Mouse (Mus musculus) stomach, embryonic 16.5 days (tissue): ENCODE measurements around the gene Cav3. TPM values are rescaled to one million over a fixed set of nuclear protein-coding genes. Genes with fewer than 3 reads are reported as not detected.

ENCODE experiments used
- ATAC-seq: fragments of 200-750 bp; cut with Nextera tagmentation; 2 replicates; pipeline ENCODE4 v1.8.0; 2017; ENCODE audit warnings: moderate number of reproducible peaks, moderate TSS enrichment; ENCODE audit not compliant: insufficient read depth, low FRiP score
- H3K27ac ChIP-seq: fragments of 300-500 bp; sonication (generic); 2 replicates; pipeline ENCODE4 v1.5.1; 2014; ENCODE audit warnings: low read length
- H3K27me3 ChIP-seq: fragments of 300-500 bp; sonication (generic); 2 replicates; pipeline ENCODE4 v1.6.1; 2014; ENCODE audit warnings: low read length, control low read depth, mixed read lengths; ENCODE audit not compliant: control insufficient read depth, insufficient read depth
- H3K36me3 ChIP-seq: fragments of 300-500 bp; sonication (generic); 2 replicates; pipeline ENCODE4 v1.6.1; 2014; ENCODE audit warnings: low read length; ENCODE audit not compliant: control insufficient read depth, insufficient read depth
- H3K4me1 ChIP-seq: fragments of 300-500 bp; sonication (generic); 2 replicates; pipeline ENCODE4 v1.6.1; 2014; ENCODE audit warnings: low read length, control low read depth, mixed read lengths; ENCODE audit not compliant: control insufficient read depth, insufficient read depth
- H3K4me2 ChIP-seq: fragments of 300-500 bp; sonication (generic); 2 replicates; pipeline ENCODE4 v1.6.1; 2014; ENCODE audit warnings: low read depth, low read length, mixed read lengths
- H3K4me3 ChIP-seq: fragments of 300-500 bp; sonication (generic); replicated peaks from 2 replicates; pipeline ENCODE4 v1.5.1; 2014; ENCODE audit warnings: mild to moderate bottlenecking, low read length
- H3K9ac ChIP-seq: fragments of 300-500 bp; sonication (generic); 2 replicates; pipeline ENCODE4 v1.6.1; 2014; ENCODE audit warnings: low read length
- H3K9me3 ChIP-seq: fragments of 300-500 bp; sonication (generic); replicated peaks from 2 replicates; pipeline ENCODE4 v1.6.1; 2016; ENCODE audit warnings: low read length, control low read depth; ENCODE audit not compliant: control insufficient read depth
- WGBS: fragments of 180-500 bp; shearing (Covaris S2); extraction: QIAGEN DNeasy Blood & Tissue Kit; methylation state at CpG from one replicate; pipeline ENCODE4 v1.1.7; 2014; 5-methylcytosine and 5-hydroxymethylcytosine counted together
- polyA plus RNA-seq: library from polyadenylated mRNA; unstranded; fragments of >200 nt; fragmentation: Nextera tagmentation; extraction: Ambion mirVana; gene quantifications from 2 replicates; pipeline ENCODE4 v1.2.1, GENCODE M21; 2015

Gene Cav3
- polyA plus RNA-seq, 1 experiment from 2014 or later, result 14.6 TPM

DNA sequence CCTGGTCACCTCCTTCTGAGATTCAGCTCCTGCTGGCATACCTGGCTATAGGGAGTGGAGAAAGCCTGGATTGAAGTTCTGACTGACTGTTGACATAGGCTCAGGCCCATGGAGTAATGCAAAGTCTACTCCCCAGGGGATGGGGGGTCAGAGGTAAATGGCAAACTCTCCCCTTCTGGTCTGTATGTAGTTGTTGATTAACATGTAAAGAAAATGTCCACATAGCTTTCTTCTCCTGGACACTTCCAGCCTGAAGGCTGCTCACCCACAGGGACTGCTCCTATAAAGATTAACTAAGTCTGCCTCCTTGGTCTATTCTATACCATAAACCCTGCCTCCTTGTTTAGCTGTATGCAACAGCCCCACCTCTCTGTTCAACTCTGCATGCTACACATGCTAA lies 6.7 kb downstream of the Cav3 start:
- Histone ChIP-seq H3K27me3 (no peaks in the 10 kb centered on the region), H3K36me3 (no peaks in the 10 kb centered on the region), H3K9ac (no peak overlapping the region), H3K4me2 (no peak overlapping the region), H3K27ac (no peak overlapping the region), H3K4me1 (no peaks in the 10 kb centered on the region), H3K4me3 (no peak overlapping the region), H3K9me3 (no peaks in the 10 kb centered on the region)
- no peak for ATAC-seq

GRCm38 (mm10) chr6:112471644-112472043 lies 12.3 kb downstream of the Cav3 start:
- Histone ChIP-seq H3K36me3 (no peaks in the 10 kb centered on the region), H3K27ac (no peak overlapping the region), H3K4me3 (no peak overlapping the region), H3K4me1 (no peaks in the 10 kb centered on the region), H3K4me2 (no peak overlapping the region), H3K27me3 (no peaks in the 10 kb centered on the region), H3K9ac (no peak overlapping the region), H3K9me3 (no peaks in the 10 kb centered on the region)
- ATAC-seq, result no peak
- 77% methylated on average over 4 of the region's 4 CpGs for WGBS

DNA sequence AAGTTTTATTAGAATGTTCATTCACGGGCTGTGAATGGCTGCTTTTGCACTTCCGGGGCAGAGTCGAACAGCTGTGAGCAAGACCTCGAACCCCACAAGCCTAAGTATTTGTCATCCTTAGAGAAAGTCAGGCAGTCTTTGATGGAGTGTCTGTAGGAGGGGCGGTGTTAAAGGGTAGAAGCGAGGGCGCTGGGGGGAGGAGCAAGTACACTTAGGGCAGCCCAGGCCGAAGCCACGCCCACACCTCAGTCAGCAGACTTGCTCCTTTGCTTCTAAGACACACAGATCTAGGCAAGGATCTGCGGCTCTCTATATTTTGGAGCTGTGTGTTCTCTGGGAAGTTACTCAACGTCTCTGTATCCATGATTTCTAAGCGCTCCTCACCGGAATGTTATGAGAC lies 20.6 kb downstream of the Cav3 start:
- H3K9me3 ChIP-seq, result no peaks in the 10 kb centered on the region
- H3K27ac ChIP-seq, result no peak overlapping the region
- no peak overlapping the region for H3K4me2 ChIP-seq
- no peaks in the 10 kb centered on the region for H3K36me3 ChIP-seq
- no peak overlapping the region for H3K9ac ChIP-seq
- H3K27me3 ChIP-seq, result no peaks in the 10 kb centered on the region; the same call in 1 of the 2 replicates
- ATAC-seq, result no peak
- no peak overlapping the region for H3K4me3 ChIP-seq
- H3K4me1 ChIP-seq, result no peaks in the 10 kb centered on the region
- 38% methylated on average over 13 of the region's 13 CpGs for WGBS

GRCm38 (mm10) chr6:112484316-112484715 lies 25.0 kb downstream of the Cav3 start:
- ATAC-seq, result no peak; the same call in 1 of the 2 replicates
- H3K27me3 ChIP-seq, result peaks cover 24% of the 10 kb centered on the region
- no peak overlapping the region for H3K27ac ChIP-seq
- WGBS, result 4% methylated on average over 4 of the region's 4 CpGs
- H3K4me1 ChIP-seq, result peaks cover 6% of the 10 kb centered on the region
- H3K9me3 ChIP-seq, result no peaks in the 10 kb centered on the region
- H3K4me3 ChIP-seq, result no peak overlapping the region
- no peaks in the 10 kb centered on the region for H3K36me3 ChIP-seq
- no peak overlapping the region for H3K4me2 ChIP-seq
- no peak overlapping the region for H3K9ac ChIP-seq

DNA sequence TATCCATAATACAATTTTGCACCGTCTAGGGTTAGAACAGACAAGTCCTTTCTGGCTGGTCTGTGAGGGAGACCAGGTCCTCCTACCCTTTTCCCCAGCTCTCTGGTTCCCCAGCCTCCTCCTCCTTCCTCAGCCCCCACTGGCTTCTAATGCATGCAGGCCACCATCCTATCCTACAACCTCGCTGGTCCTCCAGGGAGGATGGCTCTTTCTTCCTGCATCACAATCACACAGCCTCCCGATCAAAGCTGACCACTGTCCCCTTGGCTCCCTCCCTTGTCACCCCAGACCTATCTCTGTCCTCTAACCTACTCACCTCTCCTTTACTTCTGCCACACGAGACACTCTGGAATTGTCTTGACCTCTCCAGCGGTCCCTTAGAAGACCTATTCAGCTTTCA lies 28.7 kb downstream of the Cav3 start:
- no peaks in the 10 kb centered on the region for H3K9me3 ChIP-seq
- no peak overlapping the region for H3K9ac ChIP-seq
- peaks cover 38% of the 10 kb centered on the region for H3K27me3 ChIP-seq
- H3K4me2 ChIP-seq, result no peak overlapping the region
- ATAC-seq, result no peak
- no peak overlapping the region for H3K27ac ChIP-seq
- no peaks in the 10 kb centered on the region for H3K36me3 ChIP-seq
- peaks cover 14% of the 10 kb centered on the region for H3K4me1 ChIP-seq
- H3K4me3 ChIP-seq, result no peak overlapping the region
- 86% methylated on average over 5 of the region's 5 CpGs for WGBS

- no peak for ATAC-seq
- Histone ChIP-seq H3K9ac (no peak overlapping the region; the same call in 1 of the 2 replicates), H3K4me3 (peak overlapping the region; percentile 48), H3K27me3 (peaks cover 38% of the 10 kb centered on the region), H3K4me1 (peaks cover 14% of the 10 kb centered on the region), H3K4me2 (peak overlapping the region; percentile 83), H3K27ac (no peak overlapping the region), H3K9me3 (no peaks in the 10 kb centered on the region), H3K36me3 (no peaks in the 10 kb centered on the region)
- 30% methylated on average over 24 of the region's 24 CpGs for WGBS
Observed at GRCm38 (mm10) chr6:112488821-112489180, 29.5 kb downstream of the Cav3 start.

- no peaks in the 10 kb centered on the region for H3K36me3 ChIP-seq
- no peak overlapping the region; the same call in 1 of the 2 replicates for H3K9ac ChIP-seq
- no peak for ATAC-seq
- no peak overlapping the region for H3K27ac ChIP-seq
- no peaks in the 10 kb centered on the region for H3K9me3 ChIP-seq
- WGBS, result 4% methylated on average over 72 of the region's 72 CpGs
- peaks cover 15% of the 10 kb centered on the region for H3K4me1 ChIP-seq
- H3K27me3 ChIP-seq, result peaks cover 38% of the 10 kb centered on the region
- peak overlapping the region; percentile 48 for H3K4me3 ChIP-seq
- H3K4me2 ChIP-seq, result peak overlapping the region; percentile 83
Observed at GRCm38 (mm10) chr6:112489181-112489909, 30.0 kb downstream of the Cav3 start.

DNA sequence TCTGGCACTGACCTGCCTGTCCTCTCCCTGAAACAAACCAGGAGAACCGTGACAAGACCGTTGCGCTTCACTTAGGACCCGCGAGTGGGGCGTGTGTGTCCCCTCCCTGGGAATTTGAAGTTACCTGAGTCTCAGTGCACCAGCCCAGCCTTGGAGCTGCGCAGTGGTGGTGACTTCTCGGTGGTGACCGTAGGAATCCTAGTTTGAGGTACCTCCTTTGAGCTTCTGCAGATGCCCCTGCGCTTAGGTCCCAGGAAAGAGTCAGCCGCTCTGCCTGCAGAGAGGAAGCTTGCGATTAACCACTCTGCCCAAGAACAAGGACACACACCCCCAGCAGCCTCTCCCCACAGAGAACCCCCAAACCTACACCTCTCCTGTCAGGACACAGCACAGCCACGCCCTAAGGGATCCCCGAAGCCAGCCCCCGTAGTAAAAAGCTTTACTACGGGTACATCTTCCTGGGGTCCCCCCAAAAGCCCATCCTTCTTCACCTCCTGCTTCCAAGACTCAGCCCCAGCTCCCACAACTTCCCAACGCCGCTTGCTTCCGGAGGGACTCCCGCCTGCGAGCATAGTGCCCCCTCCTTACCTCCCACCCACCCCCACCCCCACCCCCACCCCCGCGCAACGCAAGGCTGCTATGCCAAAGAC lies 30.7 kb downstream of the Cav3 start, which contains the start of gene Oxtr:
TSS of gene Oxtr (minus strand) at position 34 of the 650 bp plus-strand sequence.
- no peak for ATAC-seq
- Histone ChIP-seq H3K27ac (no peak within 1 kb of the TSS), H3K9ac (peak within 1 kb of the TSS; percentile 63), H3K4me2 (peak within 1 kb of the TSS; percentile 83), H3K4me3 (peak within 1 kb of the TSS; percentile 48), H3K9me3 (no peaks in the 10 kb centered on the region), H3K36me3 (no peaks in the 10 kb centered on the region), H3K4me1 (peaks cover 21% of the 10 kb centered on the region), H3K27me3 (peaks cover 38% of the 10 kb centered on the region)
- WGBS, result 7% methylated on average over 24 of the region's 24 CpGs

DNA sequence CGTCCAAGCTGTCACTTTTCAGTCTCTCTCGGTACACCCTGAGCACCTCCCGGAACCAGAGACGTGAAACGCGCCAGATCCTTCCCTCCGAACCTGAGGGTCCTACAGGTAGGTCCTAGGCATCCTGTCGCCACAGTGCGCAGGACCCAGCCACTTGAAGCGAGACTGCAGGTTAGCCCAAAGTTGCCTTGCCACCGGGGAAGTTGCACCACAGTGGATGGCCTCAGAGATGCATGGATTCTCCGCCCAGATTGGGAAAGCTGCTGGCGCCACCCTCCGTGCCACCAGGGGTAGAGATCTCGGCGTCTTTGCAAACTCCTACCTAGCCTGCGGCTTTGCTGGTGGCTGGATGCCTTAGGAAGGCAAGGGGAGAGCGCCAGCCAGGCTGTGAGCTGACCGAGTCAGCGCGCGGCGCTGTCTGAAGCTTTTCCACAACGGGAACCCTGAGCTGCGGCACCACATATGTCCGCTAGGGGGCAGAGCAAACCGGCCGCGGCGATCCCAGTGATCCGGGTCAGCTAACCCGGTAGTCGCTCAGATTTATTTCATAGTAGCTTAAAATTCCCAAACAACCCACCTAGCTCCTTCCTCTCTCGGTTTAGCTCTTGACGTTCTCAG lies 31.4 kb downstream of the Cav3 start:
- Histone ChIP-seq H3K4me2 (peak overlapping the region; percentile 83), H3K4me3 (peak overlapping the region; percentile 48), H3K27ac (no peak overlapping the region), H3K9ac (peak overlapping the region; percentile 63), H3K4me1 (peaks cover 21% of the 10 kb centered on the region), H3K36me3 (no peaks in the 10 kb centered on the region), H3K27me3 (peaks cover 38% of the 10 kb centered on the region), H3K9me3 (no peaks in the 10 kb centered on the region)
- under 1% methylated on average over 35 of the region's 35 CpGs for WGBS
- peak; percentile 42; the same call in 1 of the 2 replicates for ATAC-seq
